ENCODE assay signal across 24 mouse cellular contexts in the genomic region with DNA sequence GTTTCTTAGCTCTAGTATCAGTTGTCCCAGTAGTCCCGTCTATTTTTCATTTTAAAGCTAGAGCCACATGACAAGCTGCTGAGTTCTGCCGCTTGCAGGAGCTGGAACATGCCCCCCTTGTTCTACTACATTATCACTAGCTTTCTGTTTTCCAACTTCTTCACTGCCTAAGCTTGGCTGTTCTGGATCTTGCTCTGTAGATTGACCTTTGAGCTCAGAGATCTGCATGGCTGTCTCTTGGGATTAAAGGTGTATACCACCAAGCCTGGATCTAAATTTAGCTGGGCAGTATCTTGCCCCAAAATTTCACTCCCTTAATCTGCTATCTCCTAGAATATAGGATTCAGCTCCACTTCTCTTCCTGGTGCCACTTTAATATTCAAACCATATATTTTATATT. TPM values are rescaled to one million over a fixed set of nuclear protein-coding genes. Genes with fewer than 3 reads are reported as not detected.
DNase-seq lines count a peak whose midpoint lies in the region; TF ChIP-seq lines count a peak whose summit lies in the region.
"Had no signal": no experiment of that assay in that cellular context is flagged by ENCODE, and none has a peak within 500 bp of the region (broad histone marks: within the 10 kb centered on the region; RNA-seq: fewer than 3 reads in every experiment).

No protein-coding gene starts in this region.

- H3K4me3 ChIP-seq in layer of hippocampus, adult 2 months, result no peak overlapping the region
- H3K4me3 ChIP-seq: embryonic facial prominence, embryonic 13.5 days; embryonic facial prominence, embryonic 15.5 days; erythroblast, embryonic 14.5 days; forebrain, embryonic 10.5 days; forebrain, embryonic 12.5 days had no signal

- TF ChIP-seq CTCF in layer of hippocampus, adult 2 months (conservative IDR thresholded peaks at IDR 0.05), result no peak

- peak; percentile 17 to 24 for DNase-seq in kidney, adult 8-10 months
- DNase-seq in kidney, postnatal 4 days, result no peak
- peak; percentile 7 to 29 for DNase-seq in kidney, postnatal 36 days
- no peak for DNase-seq in kidney, postnatal 14 days
- DNase-seq in layer of hippocampus, adult 2 months (ENCODE audit: low spot score in 2 of 2), result no peak
- DNase-seq: adrenal gland, adult 2 months; adrenal gland, postnatal 10 days; adrenal gland, postnatal 25 days; cerebellum, adult 11 months; cerebellum, adult 18-20 months; cerebellum, adult 8-10 months; cerebellum, adult 9-11 months; cerebellum, postnatal 14 days; cerebellum, postnatal 36 days; embryo, embryonic 11 days had no signal

- H3K27ac ChIP-seq in layer of hippocampus, adult 2 months, result no peak overlapping the region
- H3K27ac ChIP-seq: embryonic facial prominence, embryonic 13.5 days; embryonic facial prominence, embryonic 15.5 days; forebrain, embryonic 10.5 days; forebrain, embryonic 12.5 days had no signal

RNA-seq across cellular contexts. Expression of a gene that starts 21.0 kb away (rescaled TPM):
- 1 to 10 TPM in 1 of 2 experiments, not detected in 1; 1.7 TPM for total RNA-seq in layer of hippocampus, adult 2 months (2021)
- total RNA-seq: adrenal gland, adult 2 months; adrenal gland, postnatal 25 days; adrenal gland, postnatal 4 days; common myeloid progenitor, adult 5-6 weeks; ES-E14; MEL had no signal

RNA-seq across cellular contexts. Expression of a gene that starts 48.1 kb away (rescaled TPM):
- 100 to 1,000 TPM; 118 to 136 TPM for total RNA-seq in layer of hippocampus, adult 2 months (2021)
- total RNA-seq: common myeloid progenitor, adult 5-6 weeks; MEL had no signal

Comparison
In these comparisons a context has a peak if more than half of its experiments do, and no peak if none do; other contexts are left out.
1. DNase-seq: peak in kidney, adult 8-10 months (2 of 2) and kidney, postnatal 36 days (2 of 2); none in kidney, postnatal 4 days (0 of 2), kidney, postnatal 14 days (single experiment) and layer of hippocampus, adult 2 months (0 of 2).